Mouse (Mus musculus) right cerebral cortex, postnatal 25 days (tissue): Measurements from ENCODE around the gene Gm3591.
"Not testable (repeated sequence)": the region's sequence is repeated elsewhere in the genome, so short reads cannot be mapped to it uniquely, and the experiment has no call there.

ENCODE experiments used
- DNase-seq: peaks from one replicate; pipeline ENCODE4 v3.0.0; 2022

Gene Gm3591

GRCm38 (mm10) chr14:6412382-6412781 lies at the start of gene Gm3591:
Gm3591 (minus strand) TSS chr14:6412482.
- DNase-seq = not testable (repeated sequence)

GRCm38 (mm10) chr14:6444511-6444910 lies 32.2 kb upstream of the Gm3591 start, which contains the start of gene Gm3594:
Gm3594 (minus strand) TSS chr14:6444611.
- not testable (repeated sequence) for DNase-seq

- not testable (repeated sequence) for DNase-seq
Measured at GRCm38 (mm10) chr14:6440774-6441173, 28.5 kb upstream of the Gm3591 start.

GRCm38 (mm10) chr14:6440206-6440605 lies 27.9 kb upstream of the Gm3591 start:
- not testable (repeated sequence) for DNase-seq

GRCm38 (mm10) chr14:6426766-6427165 lies 14.5 kb upstream of the Gm3591 start:
- DNase-seq = peak; percentile 14

- DNase-seq = not testable (repeated sequence)
Measured at GRCm38 (mm10) chr14:6426353-6426752, 14.1 kb upstream of the Gm3591 start.

GRCm38 (mm10) chr14:6390219-6390618 lies 22.1 kb downstream of the Gm3591 start, which contains the start of gene Gm16440:
Gm16440 (minus strand) TSS chr14:6390319.
- not testable (repeated sequence) for DNase-seq
